Mouse (Mus musculus) forebrain, embryonic 12.5 days (tissue): ENCODE results near the gene Shroom1. TPM values are rescaled to one million over a fixed set of nuclear protein-coding genes. Genes with fewer than 3 reads are reported as not detected.
A peak's percentile ranks its signal among the peaks of the same experiment; 100 is the strongest.

ENCODE experiments used
- ATAC-seq: fragments of 200-750 bp; cut with Nextera tagmentation; 2 replicates; pipeline ENCODE4 v1.8.0; 2017; ENCODE audit warnings: moderate TSS enrichment; ENCODE audit not compliant: low FRiP score
- H3K27ac ChIP-seq: fragments of 300-500 bp; sonication (generic); 2 replicates; pipeline ENCODE4 v1.5.1; 2016; ENCODE audit warnings: mild to moderate bottlenecking
- H3K27me3 ChIP-seq: fragments of 300-500 bp; sonication (generic); 2 replicates; pipeline ENCODE4 v1.6.1; 2016; ENCODE audit warnings: mild to moderate bottlenecking
- H3K36me3 ChIP-seq: fragments of 300-500 bp; sonication (generic); replicated peaks from 2 replicates; pipeline ENCODE4 v1.6.1; 2016; ENCODE audit warnings: mild to moderate bottlenecking
- H3K4me1 ChIP-seq: fragments of 300-500 bp; sonication (generic); 2 replicates; pipeline ENCODE4 v1.6.1; 2016
- H3K4me2 ChIP-seq: fragments of 300-500 bp; sonication (generic); 2 replicates; pipeline ENCODE4 v1.6.1; 2016; ENCODE audit warnings: mild to moderate bottlenecking, moderate library complexity
- H3K4me3 ChIP-seq: fragments of 300-500 bp; sonication (generic); replicated peaks from 2 replicates; pipeline ENCODE4 v1.5.1; 2016; ENCODE audit warnings: mild to moderate bottlenecking
- H3K9ac ChIP-seq: fragments of 300-500 bp; sonication (generic); 2 replicates; pipeline ENCODE4 v1.6.1; 2016; ENCODE audit warnings: mild to moderate bottlenecking
- H3K9me3 ChIP-seq: fragments of 300-500 bp; sonication (generic); 2 replicates; pipeline ENCODE4 v1.6.1; 2016
- WGBS: fragments of 180-500 bp; shearing (Covaris S2); methylation state at CpG from one replicate; pipeline ENCODE4 v1.1.7; 2016; 5-methylcytosine and 5-hydroxymethylcytosine counted together
- polyA plus RNA-seq: library from polyadenylated mRNA; unstranded; fragments of >200 nt; fragmentation: Nextera tagmentation; extraction: Ambion mirVana; gene quantifications from 2 replicates; pipeline ENCODE4 v1.2.1, GENCODE M21; 2016

Shroom1 gene
- polyA plus RNA-seq, 1 experiment from 2014 or later: 1.8 TPM

- 0 out of 2 replicates have a peak, but pooled peaks have one; percentile 51 for ATAC-seq
Observed at GRCm38 (mm10) chr11:53486822-53487594, 30.0 kb downstream of the Shroom1 start.

GRCm38 (mm10) chr11:53489007-53489406, 32.0 kb downstream of the Shroom1 start:
- WGBS: 85% methylated on average over 5 of the region's 5 CpGs
- no peak overlapping the region for H3K9ac ChIP-seq
- H3K36me3 ChIP-seq: no peaks in the 10 kb centered on the region
- no peak overlapping the region for H3K4me2 ChIP-seq
- H3K4me3 ChIP-seq: no peak overlapping the region
- H3K27me3 ChIP-seq: peaks cover 43% of the 10 kb centered on the region
- no peaks in the 10 kb centered on the region for H3K9me3 ChIP-seq
- peaks cover 27% of the 10 kb centered on the region for H3K4me1 ChIP-seq
- ATAC-seq: no peak
- no peak overlapping the region for H3K27ac ChIP-seq

More at GRCm38 (mm10) chr11:53486822-53487594, 30.0 kb downstream of the Shroom1 start:
- 17% methylated on average over 27 of the region's 27 CpGs for WGBS
- Histone ChIP-seq H3K9ac (0 out of 2 replicates have a peak overlapping the region, but pooled peaks have one; percentile 21), H3K9me3 (no peaks in the 10 kb centered on the region), H3K27ac (no peak overlapping the region), H3K4me2 (peak overlapping the region; percentile 44), H3K4me3 (peak overlapping the region; percentile 2), H3K27me3 (peaks cover 56% of the 10 kb centered on the region), H3K36me3 (no peaks in the 10 kb centered on the region), H3K4me1 (peaks cover 11% of the 10 kb centered on the region)

- Histone ChIP-seq H3K4me2 (no peak overlapping the region), H3K27ac (no peak overlapping the region), H3K9ac (no peak overlapping the region), H3K4me1 (peaks cover 27% of the 10 kb centered on the region), H3K27me3 (peaks cover 43% of the 10 kb centered on the region), H3K36me3 (no peaks in the 10 kb centered on the region), H3K9me3 (no peaks in the 10 kb centered on the region), H3K4me3 (no peak overlapping the region)
- WGBS: 51% methylated on average over 9 of the region's 9 CpGs
- no peak for ATAC-seq
Observed at GRCm38 (mm10) chr11:53489421-53489820, 32.4 kb downstream of the Shroom1 start.

GRCm38 (mm10) chr11:53491954-53492401, 35.0 kb downstream of the Shroom1 start:
- 3% methylated on average over 8 of the region's 8 CpGs for WGBS

GRCm38 (mm10) chr11:53493243-53493955, 36.4 kb downstream of the Shroom1 start:
- Histone ChIP-seq H3K9ac (no peak overlapping the region), H3K4me2 (no peak overlapping the region), H3K36me3 (no peaks in the 10 kb centered on the region), H3K4me3 (no peak overlapping the region), H3K27ac (peak overlapping the region; percentile 42; the same call in 1 of the 2 replicates), H3K27me3 (peaks cover 26% of the 10 kb centered on the region), H3K9me3 (no peaks in the 10 kb centered on the region), H3K4me1 (peaks cover 36% of the 10 kb centered on the region)
- peak; percentile 70 for ATAC-seq
- WGBS: 11% methylated on average over 3 of the region's 3 CpGs

More at GRCm38 (mm10) chr11:53491954-53492401, 35.0 kb downstream of the Shroom1 start:
- no peak for ATAC-seq
- 0 out of 2 replicates have a peak overlapping the region, but pooled peaks have one; percentile 4 for H3K4me2 ChIP-seq
- H3K4me3 ChIP-seq: no peak overlapping the region
- H3K9ac ChIP-seq: no peak overlapping the region
- peak overlapping the region; percentile 38; the same call in 1 of the 2 replicates for H3K27ac ChIP-seq
- no peaks in the 10 kb centered on the region for H3K36me3 ChIP-seq
- peaks cover 32% of the 10 kb centered on the region for H3K27me3 ChIP-seq
- peaks cover 41% of the 10 kb centered on the region for H3K4me1 ChIP-seq
- no peaks in the 10 kb centered on the region for H3K9me3 ChIP-seq

GRCm38 (mm10) chr11:53495417-53495816, 38.4 kb downstream of the Shroom1 start:
- Histone ChIP-seq H3K27me3 (peaks cover 21% of the 10 kb centered on the region; the same call in 1 of the 2 replicates), H3K36me3 (no peaks in the 10 kb centered on the region), H3K4me2 (no peak overlapping the region), H3K27ac (peak overlapping the region; percentile 68; the same call in 1 of the 2 replicates), H3K4me3 (no peak overlapping the region), H3K9ac (no peak overlapping the region), H3K4me1 (peaks cover 38% of the 10 kb centered on the region), H3K9me3 (no peaks in the 10 kb centered on the region)
- 10% methylated on average over 6 of the region's 6 CpGs for WGBS
- no peak for ATAC-seq

GRCm38 (mm10) chr11:53496946-53497345, 39.9 kb downstream of the Shroom1 start:
- WGBS: 83% methylated on average over 6 of the region's 6 CpGs
- Histone ChIP-seq H3K9ac (no peak overlapping the region), H3K9me3 (no peaks in the 10 kb centered on the region), H3K4me1 (peaks cover 40% of the 10 kb centered on the region), H3K27me3 (peaks cover 22% of the 10 kb centered on the region), H3K4me2 (no peak overlapping the region), H3K36me3 (no peaks in the 10 kb centered on the region), H3K27ac (no peak overlapping the region), H3K4me3 (no peak overlapping the region)
- no peak for ATAC-seq

GRCm38 (mm10) chr11:53500569-53500968, 43.6 kb downstream of the Shroom1 start:
- H3K4me3 ChIP-seq: no peak overlapping the region
- ATAC-seq: no peak
- peak overlapping the region; percentile 27 for H3K4me2 ChIP-seq
- WGBS: 6% methylated on average over 11 of the region's 11 CpGs
- no peaks in the 10 kb centered on the region for H3K9me3 ChIP-seq
- H3K9ac ChIP-seq: no peak overlapping the region
- no peak overlapping the region for H3K27ac ChIP-seq
- H3K27me3 ChIP-seq: peaks cover 22% of the 10 kb centered on the region
- H3K4me1 ChIP-seq: peaks cover 15% of the 10 kb centered on the region
- no peaks in the 10 kb centered on the region for H3K36me3 ChIP-seq

GRCm38 (mm10) chr11:53502039-53502765, 45.2 kb downstream of the Shroom1 start:
- no peak overlapping the region for H3K4me3 ChIP-seq
- H3K9me3 ChIP-seq: no peaks in the 10 kb centered on the region
- peaks cover 7% of the 10 kb centered on the region for H3K4me1 ChIP-seq
- no peak overlapping the region for H3K9ac ChIP-seq
- H3K36me3 ChIP-seq: no peaks in the 10 kb centered on the region
- 86% methylated on average over 8 of the region's 8 CpGs for WGBS
- ATAC-seq: no peak
- H3K27me3 ChIP-seq: peaks cover 18% of the 10 kb centered on the region
- no peak overlapping the region for H3K4me2 ChIP-seq
- H3K27ac ChIP-seq: no peak overlapping the region

GRCm38 (mm10) chr11:53503738-53504137, 46.7 kb downstream of the Shroom1 start:
- Histone ChIP-seq H3K4me3 (no peak overlapping the region), H3K27me3 (peaks cover 12% of the 10 kb centered on the region), H3K9me3 (no peaks in the 10 kb centered on the region), H3K27ac (no peak overlapping the region), H3K4me1 (peaks cover 7% of the 10 kb centered on the region), H3K4me2 (no peak overlapping the region), H3K36me3 (no peaks in the 10 kb centered on the region), H3K9ac (no peak overlapping the region)
- 89% methylated on average over 5 of the region's 5 CpGs for WGBS
- ATAC-seq: no peak

- ATAC-seq: no peak
- Histone ChIP-seq H3K4me2 (no peak overlapping the region), H3K27me3 (peaks cover 12% of the 10 kb centered on the region), H3K36me3 (no peaks in the 10 kb centered on the region), H3K4me1 (peaks cover 7% of the 10 kb centered on the region), H3K9ac (no peak overlapping the region), H3K27ac (no peak overlapping the region), H3K9me3 (no peaks in the 10 kb centered on the region), H3K4me3 (no peak overlapping the region)
- WGBS: 91% methylated on average over 8 of the region's 8 CpGs
Observed at GRCm38 (mm10) chr11:53504376-53504775, 47.4 kb downstream of the Shroom1 start.
